In the genomic region with DNA sequence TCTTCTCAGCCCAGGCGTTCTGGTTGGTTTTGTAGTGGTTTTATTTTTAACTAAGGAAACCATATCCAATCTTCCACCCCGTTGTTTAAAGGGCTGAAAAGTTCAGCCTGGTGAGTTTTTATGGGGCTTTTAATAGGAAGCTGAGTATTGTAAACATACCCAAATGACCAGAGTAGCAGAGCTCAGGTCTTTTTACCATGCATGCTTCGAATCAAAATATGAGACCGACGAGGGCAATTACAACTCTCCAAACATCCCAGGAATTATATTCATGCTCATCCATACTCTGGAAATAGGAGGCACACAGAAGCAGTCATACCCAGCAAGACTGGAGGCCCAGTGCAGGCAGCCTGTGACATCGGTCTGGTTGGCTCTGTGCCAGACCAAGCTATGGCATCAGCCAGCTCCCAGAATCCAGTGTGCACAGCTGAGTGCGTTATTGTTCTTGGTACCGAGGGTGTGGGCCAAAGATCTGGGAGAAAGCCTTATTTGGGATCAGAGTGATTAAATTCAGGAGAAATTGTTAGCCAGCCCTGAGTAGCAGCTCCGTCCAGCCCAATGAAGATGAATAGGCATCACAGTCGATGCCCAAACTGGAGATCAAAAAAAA, we compare ENCODE assay signal across 15 mouse cellular contexts.
DNase-seq lines count a peak whose midpoint lies in the region; ATAC-seq and TF ChIP-seq lines count a peak whose summit lies in the region.
"Had no signal": no experiment of that assay in that cellular context is flagged by ENCODE, and none has a peak within 500 bp of the region (broad histone marks: within the 10 kb centered on the region; RNA-seq: fewer than 3 reads in every experiment).

No protein-coding gene starts in this region.

- H3K4me1 ChIP-seq in hindbrain, embryonic 13.5 days (replicated peaks) = peaks cover 44% of the 10 kb centered on the region
- peaks cover 19% of the 10 kb centered on the region for H3K4me1 ChIP-seq in hindbrain, embryonic 10.5 days (replicated peaks)
- peaks cover 18% of the 10 kb centered on the region for H3K4me1 ChIP-seq in cortical plate, adult 2 months (ENCODE audit: control insufficient read depth, insufficient read depth, low read length)
- H3K4me1 ChIP-seq in limb, embryonic 13.5 days = peaks cover 40% of the 10 kb centered on the region
- H3K4me1 ChIP-seq in heart, embryonic 12.5 days (replicated peaks) = peaks cover 38% of the 10 kb centered on the region
- H3K4me1 ChIP-seq: liver, embryonic 12.5 days had no signal

- no peaks in the 10 kb centered on the region for H3K9me3 ChIP-seq in hindbrain, embryonic 13.5 days
- no peaks in the 10 kb centered on the region for H3K9me3 ChIP-seq in hindbrain, embryonic 10.5 days
- H3K9me3 ChIP-seq in limb, embryonic 13.5 days = no peaks in the 10 kb centered on the region
- no peaks in the 10 kb centered on the region for H3K9me3 ChIP-seq in heart, embryonic 12.5 days (replicated peaks)
- H3K9me3 ChIP-seq: liver, embryonic 12.5 days; neural tube, embryonic 15.5 days had no signal

- DNase-seq in hindbrain, embryonic 10.5 days (ENCODE audit: low spot score) = no peak
- no peak for DNase-seq in layer of hippocampus, adult 2 months (ENCODE audit: low spot score in 2 of 2)
- DNase-seq in layer of hippocampus, postnatal 36 days = no peak
- DNase-seq: adrenal gland, adult 2 months; cerebellum, postnatal 25 days; heart, postnatal 10 days; lung, postnatal 4 days; thymus, adult 2 months had no signal

- peak overlapping the region; percentile 50 for H3K27ac ChIP-seq in hindbrain, embryonic 13.5 days
- H3K27ac ChIP-seq in hindbrain, embryonic 10.5 days = no peak overlapping the region
- H3K27ac ChIP-seq in layer of hippocampus, adult 2 months = peak overlapping the region; percentile 82
- H3K27ac ChIP-seq in cortical plate, adult 2 months (ENCODE audit: insufficient read depth, low read length) = 0 out of 2 replicates have a peak overlapping the region, but pooled peaks have one; percentile 33
- H3K27ac ChIP-seq in limb, embryonic 13.5 days = peak overlapping the region; percentile 44
- no peak overlapping the region for H3K27ac ChIP-seq in heart, embryonic 12.5 days (ENCODE audit: poor library complexity, severe bottlenecking)
- H3K27ac ChIP-seq: liver, embryonic 12.5 days; neural tube, embryonic 15.5 days had no signal

- H3K27me3 ChIP-seq in hindbrain, embryonic 13.5 days = no peaks in the 10 kb centered on the region
- no peaks in the 10 kb centered on the region for H3K27me3 ChIP-seq in hindbrain, embryonic 10.5 days (ENCODE audit: insufficient read depth, poor library complexity, severe bottlenecking)
- peaks cover 21% of the 10 kb centered on the region for H3K27me3 ChIP-seq in limb, embryonic 13.5 days
- no peaks in the 10 kb centered on the region for H3K27me3 ChIP-seq in heart, embryonic 12.5 days (replicated peaks)
- H3K27me3 ChIP-seq: liver, embryonic 12.5 days; neural tube, embryonic 15.5 days had no signal

- no peak for TF ChIP-seq POLR2A in cortical plate, adult 2 months (IDR thresholded peaks at IDR 0.05; ENCODE audit: extremely low read depth, insufficient read depth, low read length)

- 74% methylated on average over 10 of the region's 10 CpGs for WGBS in hindbrain, embryonic 13.5 days
- WGBS in hindbrain, embryonic 10.5 days = 92% methylated on average over 10 of the region's 10 CpGs
- WGBS in limb, embryonic 13.5 days = 26% methylated on average over 10 of the region's 10 CpGs
- WGBS in heart, embryonic 12.5 days = 66% methylated on average over 10 of the region's 10 CpGs

- TF ChIP-seq CTCF in layer of hippocampus, adult 2 months (conservative IDR thresholded peaks at IDR 0.05) = no peak
- TF ChIP-seq CTCF in cortical plate, adult 2 months (IDR thresholded peaks at IDR 0.05; ENCODE audit: extremely low read depth, insufficient read depth, low read length) = no peak

- H3K9ac ChIP-seq in hindbrain, embryonic 13.5 days = no peak overlapping the region
- no peak overlapping the region for H3K9ac ChIP-seq in limb, embryonic 13.5 days
- H3K9ac ChIP-seq in heart, embryonic 12.5 days = no peak overlapping the region
- H3K9ac ChIP-seq: liver, embryonic 12.5 days; neural tube, embryonic 15.5 days had no signal

- H3K4me2 ChIP-seq in hindbrain, embryonic 13.5 days = no peak overlapping the region
- H3K4me2 ChIP-seq in limb, embryonic 13.5 days (replicated peaks) = peak overlapping the region; percentile 27
- H3K4me2 ChIP-seq in heart, embryonic 12.5 days = no peak overlapping the region
- H3K4me2 ChIP-seq: liver, embryonic 12.5 days; midbrain, embryonic 11.5 days; neural tube, embryonic 15.5 days had no signal

- no peak overlapping the region for H3K4me3 ChIP-seq in hindbrain, embryonic 13.5 days
- H3K4me3 ChIP-seq in hindbrain, embryonic 10.5 days = no peak overlapping the region
- peak overlapping the region; percentile 6; the same call in 1 of the 2 replicates for H3K4me3 ChIP-seq in layer of hippocampus, adult 2 months
- no peak overlapping the region for H3K4me3 ChIP-seq in cortical plate, adult 2 months (ENCODE audit: insufficient read depth, low read length)
- no peak overlapping the region for H3K4me3 ChIP-seq in limb, embryonic 13.5 days
- no peak overlapping the region for H3K4me3 ChIP-seq in heart, embryonic 12.5 days
- H3K4me3 ChIP-seq: liver, embryonic 12.5 days; neural tube, embryonic 15.5 days had no signal

- H3K36me3 ChIP-seq in hindbrain, embryonic 13.5 days = peaks cover 11% of the 10 kb centered on the region
- H3K36me3 ChIP-seq in hindbrain, embryonic 10.5 days = peaks cover 5% of the 10 kb centered on the region; the same call in 1 of the 2 replicates
- no peaks in the 10 kb centered on the region for H3K36me3 ChIP-seq in limb, embryonic 13.5 days
- H3K36me3 ChIP-seq in heart, embryonic 12.5 days = peaks cover 10% of the 10 kb centered on the region
- H3K36me3 ChIP-seq: liver, embryonic 12.5 days had no signal

- ATAC-seq in hindbrain, embryonic 13.5 days (ENCODE audit: low FRiP score) = peak; percentile 18; the same call in 1 of the 2 replicates
- ATAC-seq in limb, embryonic 13.5 days (ENCODE audit: low FRiP score, low read depth) = peak; percentile 66
- ATAC-seq in heart, embryonic 12.5 days (ENCODE audit: insufficient number of reproducible peaks, low FRiP score) = no peak
- ATAC-seq: liver, embryonic 12.5 days had no signal

Comparison
In these comparisons a context has a peak if more than half of its experiments do, and no peak if none do; other contexts are left out.
1. H3K27ac ChIP-seq: peak in hindbrain, embryonic 13.5 days (single experiment), layer of hippocampus, adult 2 months (single experiment), cortical plate, adult 2 months (single experiment) and limb, embryonic 13.5 days (single experiment); none in hindbrain, embryonic 10.5 days (single experiment) and heart, embryonic 12.5 days (single experiment).